Mouse (Mus musculus) intestine, embryonic 15.5 days (tissue): ENCODE data around the gene 6430548M08Rik. TPM values are rescaled to one million over a fixed set of nuclear protein-coding genes. Genes with fewer than 3 reads are reported as not detected.

Experiments
- ATAC-seq: fragments of 200-750 bp; cut with Nextera tagmentation; 2 replicates; pipeline ENCODE4 v1.8.0; 2017; ENCODE audit warnings: moderate TSS enrichment, moderate library complexity
- H3K27ac ChIP-seq: fragments of 300-500 bp; sonication (generic); 2 replicates; pipeline ENCODE4 v1.5.1; 2015; ENCODE audit warnings: mild to moderate bottlenecking, inconsistent platforms
- H3K27me3 ChIP-seq: fragments of 300-500 bp; sonication (generic); replicated peaks from 2 replicates; pipeline ENCODE4 v1.6.1; 2015; ENCODE audit warnings: inconsistent platforms
- H3K36me3 ChIP-seq: fragments of 300-500 bp; sonication (generic); 2 replicates; pipeline ENCODE4 v1.6.1; 2015; ENCODE audit warnings: inconsistent platforms
- H3K4me1 ChIP-seq: fragments of 300-500 bp; sonication (generic); replicated peaks from 2 replicates; pipeline ENCODE4 v1.6.1; 2015; ENCODE audit warnings: inconsistent platforms
- H3K4me2 ChIP-seq: fragments of 300-500 bp; sonication (generic); replicated peaks from 2 replicates; pipeline ENCODE4 v1.6.1; 2015; ENCODE audit warnings: mild to moderate bottlenecking, inconsistent platforms
- H3K4me3 ChIP-seq: fragments of 300-500 bp; sonication (generic); replicated peaks from 2 replicates; pipeline ENCODE4 v1.5.1; 2015; ENCODE audit warnings: inconsistent platforms
- H3K9ac ChIP-seq: fragments of 300-500 bp; sonication (generic); 2 replicates; pipeline ENCODE4 v1.6.1; 2015; ENCODE audit warnings: inconsistent platforms
- H3K9me3 ChIP-seq: fragments of 300-500 bp; sonication (generic); 2 replicates; pipeline ENCODE4 v1.6.1; 2016; ENCODE audit warnings: inconsistent platforms
- WGBS: fragments of 180-500 bp; shearing (Covaris S2); methylation state at CpG from one replicate; pipeline ENCODE4 v1.1.7; 2015; 5-methylcytosine and 5-hydroxymethylcytosine counted together
- polyA plus RNA-seq: library from polyadenylated mRNA; unstranded; fragments of >200 nt; fragmentation: Nextera tagmentation; extraction: Ambion mirVana; gene quantifications from 2 replicates; pipeline ENCODE4 v1.2.1, GENCODE M21; 2015

The 6430548M08Rik gene
- polyA plus RNA-seq, 1 experiment from 2014 or later, result 4.7 TPM

- no peaks in the 10 kb centered on the region for H3K36me3 ChIP-seq
- WGBS, result 85% methylated on average over 3 of the region's 3 CpGs
- peaks cover 41% of the 10 kb centered on the region for H3K4me1 ChIP-seq
- no peak overlapping the region for H3K4me2 ChIP-seq
- H3K27me3 ChIP-seq, result no peaks in the 10 kb centered on the region
- no peaks in the 10 kb centered on the region for H3K9me3 ChIP-seq
- H3K9ac ChIP-seq, result no peak overlapping the region
- H3K27ac ChIP-seq, result no peak overlapping the region
- no peak for ATAC-seq
- no peak overlapping the region for H3K4me3 ChIP-seq
Observed at GRCm38 (mm10) chr8:120213229-120213628, 99.3 kb downstream of the 6430548M08Rik start.

- Histone ChIP-seq H3K4me1 (peaks cover 39% of the 10 kb centered on the region), H3K36me3 (no peaks in the 10 kb centered on the region), H3K27ac (no peak overlapping the region), H3K27me3 (no peaks in the 10 kb centered on the region), H3K9me3 (no peaks in the 10 kb centered on the region), H3K4me2 (no peak overlapping the region), H3K9ac (no peak overlapping the region), H3K4me3 (no peak overlapping the region)
- ATAC-seq, result no peak
- 69% methylated on average over 5 of the region's 5 CpGs for WGBS
Observed at GRCm38 (mm10) chr8:120213939-120214338, 100.0 kb downstream of the 6430548M08Rik start.

Other genes starting within 250 kb of the 6430548M08Rik start
- 123 and 136 TPM in 2 replicates for gene Usp10, start 203.8 kb upstream of the 6430548M08Rik start, polyA plus RNA-seq
- gene Gm20388, start 203.3 kb upstream of the 6430548M08Rik start, polyA plus RNA-seq, result 3.0 TPM in 1 of 2 replicates, not detected in the other
- 23.9 and 24.9 TPM in 2 replicates for gene Crispld2, start 121.7 kb upstream of the 6430548M08Rik start, polyA plus RNA-seq
- gene Zdhhc7, start 12.7 kb upstream of the 6430548M08Rik start, polyA plus RNA-seq, result 34.8 and 39.7 TPM in 2 replicates
- gene Fam92b, start 63.3 kb downstream of the 6430548M08Rik start, polyA plus RNA-seq, result 0.78 and 0.93 TPM in 2 replicates
- 7.9 and 9.6 TPM in 2 replicates for gene Gse1, start 114.3 kb downstream of the 6430548M08Rik start, polyA plus RNA-seq